Mouse (Mus musculus) megakaryocyte progenitor cell, adult 5-6 weeks (primary cell): ENCODE results near the gene Inava. TPM values are rescaled to one million over a fixed set of nuclear protein-coding genes. Genes with fewer than 3 reads are reported as not detected.

Source experiments
- ATAC-seq: replicated peaks from 2 replicates; pipeline ENCODE4 v1.8.0; 2016; ENCODE audit warnings: mild to moderate bottlenecking, moderate TSS enrichment, inconsistent platforms; ENCODE audit not compliant: poor library complexity
- total RNA-seq, 2 experiments: library from RNA; stranded (forward) in 1 of 2; stranded (reverse) in 1 of 2; fragments of 157-497, 149-512 nt in 1 of 2; fragments of 200-1000 nt in 1 of 2; gene quantifications; 2 replicates each; pipeline versions ENCODE4 v1.2.3 to v1.2.4; 2015 to 2017

Gene Inava
- total RNA-seq, 2 experiments from 2014 or later = not detected

- ATAC-seq = no peak
These were observed 1.7 kb downstream of the Inava start for GRCm38 (mm10) chr1:136232285-136232926.

DNA sequence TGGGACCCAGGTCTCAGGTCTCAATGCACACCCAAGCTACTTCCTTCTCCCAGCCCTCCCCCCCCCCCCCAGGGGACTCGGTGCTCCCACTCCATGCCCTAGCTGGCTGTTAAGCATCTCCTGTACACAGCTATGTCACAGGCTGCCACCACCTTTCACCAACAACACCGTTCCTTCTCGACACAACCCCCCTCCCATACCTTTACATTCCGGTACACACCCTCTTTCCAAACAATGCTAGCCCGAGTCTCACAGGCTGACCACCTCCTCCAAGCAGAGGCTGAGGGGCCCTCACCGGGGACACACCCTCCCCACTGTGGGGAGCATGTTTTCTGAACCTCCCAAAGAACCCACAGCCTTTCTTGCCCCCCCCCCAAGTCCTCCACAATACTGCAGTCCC lies 2.5 kb downstream of the Inava start:
- ATAC-seq = no peak

DNA sequence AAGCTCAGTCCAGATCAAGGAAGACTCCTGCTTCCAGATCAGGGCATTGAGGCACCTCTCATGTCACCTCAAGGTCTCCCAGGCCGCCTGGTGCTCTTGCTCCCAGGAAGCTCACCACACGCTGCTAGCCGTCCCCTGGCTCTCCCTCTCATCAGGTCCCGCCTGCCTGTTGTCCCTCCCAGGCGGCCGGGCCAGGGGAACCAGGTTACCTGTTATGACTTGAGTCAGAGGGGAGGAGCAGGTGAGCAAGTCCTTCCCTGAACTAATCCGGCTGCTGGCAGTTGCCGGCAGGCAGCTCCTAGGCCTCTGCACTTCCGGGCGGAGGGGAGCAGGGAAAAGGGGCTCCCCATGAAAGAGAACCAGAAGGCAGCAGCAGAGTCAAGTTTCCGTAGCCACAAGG lies 3.9 kb downstream of the Inava start:
- ATAC-seq = no peak

GRCm38 (mm10) chr1:136229040-136229373 lies 5.1 kb downstream of the Inava start:
- ATAC-seq = no peak

DNA sequence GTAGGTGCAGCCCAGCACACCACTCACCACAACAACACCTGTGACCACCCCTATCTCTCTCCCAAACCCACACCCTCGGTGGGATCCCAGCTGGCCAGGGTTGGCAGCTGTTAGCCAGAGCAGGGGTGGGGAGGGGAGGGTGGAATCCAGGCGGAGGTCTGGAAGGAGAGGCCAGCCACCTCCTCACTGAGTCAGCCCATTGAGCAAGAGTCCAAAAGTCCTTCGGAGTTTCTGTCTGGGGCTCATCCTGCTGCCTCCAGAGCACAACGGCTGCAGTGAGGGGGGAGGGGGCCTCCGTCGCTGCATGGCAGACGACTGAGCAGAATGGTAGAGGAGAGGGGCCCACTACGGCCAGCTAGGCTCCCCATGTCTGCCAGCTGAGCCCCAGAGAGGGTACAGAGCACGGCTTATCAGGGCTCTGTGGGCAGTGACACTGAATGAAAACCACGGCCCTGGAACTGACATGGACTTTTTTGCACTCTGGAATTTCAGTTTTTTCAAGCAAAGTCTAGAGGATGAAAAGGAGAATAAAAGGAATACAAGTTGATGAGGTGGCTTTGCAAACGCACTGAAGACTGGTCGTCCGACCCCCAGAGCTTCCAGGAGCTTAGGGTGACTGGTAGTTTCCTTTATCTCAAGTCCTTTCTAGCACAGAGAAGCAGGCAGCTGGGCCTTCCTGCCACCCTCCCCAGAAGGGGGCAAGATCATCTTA lies 5.6 kb downstream of the Inava start:
- peak; percentile 45; the same call in 1 of the 2 replicates for ATAC-seq

GRCm38 (mm10) chr1:136227870-136228269 lies 6.2 kb downstream of the Inava start:
- no peak for ATAC-seq

DNA sequence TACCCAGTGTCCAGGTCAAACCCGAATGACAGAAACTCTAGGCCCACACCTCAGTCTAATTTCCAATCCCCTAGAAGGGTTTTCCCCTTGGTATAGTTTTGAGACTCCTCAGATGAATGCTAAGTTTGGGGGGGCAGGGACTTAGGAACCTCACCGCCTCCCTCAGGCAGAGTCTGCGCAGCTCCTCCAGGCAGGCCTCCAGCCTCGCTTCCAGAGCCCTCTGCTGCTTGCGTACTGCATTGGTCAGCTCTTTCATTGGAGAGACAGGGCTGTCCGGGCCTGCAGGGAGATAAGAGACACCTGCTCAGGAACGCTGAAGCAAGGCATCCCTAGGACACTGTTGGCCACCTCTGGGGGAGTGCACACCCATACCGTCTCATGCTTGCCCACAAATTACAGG lies 7.4 kb downstream of the Inava start:
- no peak for ATAC-seq

DNA sequence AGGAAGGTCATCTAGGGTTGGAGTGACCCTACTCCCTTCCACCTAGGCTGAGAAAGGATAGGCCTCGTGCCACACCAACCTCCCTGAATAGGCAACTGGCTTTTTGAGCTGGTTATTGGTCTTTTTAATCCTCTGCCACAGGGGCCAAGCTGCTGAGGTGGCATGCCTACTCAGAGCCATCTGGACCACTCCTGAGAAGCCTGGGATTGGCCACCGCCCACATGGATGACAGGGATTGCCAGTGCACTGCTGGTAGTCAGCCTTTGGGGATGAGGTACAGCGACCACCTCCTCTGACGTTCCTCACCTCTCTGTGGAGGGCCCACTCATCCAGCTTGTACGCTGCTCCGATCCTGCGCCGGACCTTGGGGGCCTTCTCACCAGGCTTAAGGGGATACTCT lies 8.2 kb downstream of the Inava start:
- ATAC-seq = no peak

GRCm38 (mm10) chr1:136223758-136224342 lies 10.2 kb downstream of the Inava start:
- ATAC-seq = no peak

- ATAC-seq = no peak
These were observed 11.7 kb downstream of the Inava start for GRCm38 (mm10) chr1:136222386-136222785.

- no peak for ATAC-seq
These were observed 13.8 kb downstream of the Inava start for GRCm38 (mm10) chr1:136220037-136220871.

DNA sequence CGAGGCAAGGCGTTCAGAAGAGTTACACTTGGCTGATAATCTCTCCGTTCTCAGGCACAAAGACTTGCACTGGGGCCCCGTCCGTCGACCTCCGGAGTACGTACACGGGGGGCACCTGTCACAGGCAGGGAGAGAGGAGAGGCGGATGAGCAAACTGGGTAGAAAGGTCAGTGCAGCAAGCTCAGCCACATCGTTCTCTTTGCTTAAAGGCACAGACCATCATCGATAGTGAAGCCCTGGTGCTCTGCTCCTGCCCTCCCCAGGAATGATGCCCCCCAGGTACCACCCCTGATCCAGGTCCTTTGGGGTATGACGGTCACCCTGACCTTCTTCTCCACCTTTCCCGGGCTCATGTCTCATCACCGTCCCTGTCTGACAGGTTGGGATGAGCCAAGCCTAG lies 19.8 kb downstream of the Inava start:
- no peak for ATAC-seq

- ATAC-seq = peak; percentile 97
These were observed 21.3 kb downstream of the Inava start, which contains the start of gene Mroh3 for GRCm38 (mm10) chr1:136212803-136213202. TSS of gene Mroh3 (minus strand) at chr1:136212828.

- ATAC-seq = no peak
These were observed 44.0 kb downstream of the Inava start for GRCm38 (mm10) chr1:136190033-136190432.

GRCm38 (mm10) chr1:136179511-136180001 lies 54.5 kb downstream of the Inava start:
- peak; percentile 76 for ATAC-seq

GRCm38 (mm10) chr1:136178741-136179140 lies 55.3 kb downstream of the Inava start:
- ATAC-seq = peak; percentile 49

GRCm38 (mm10) chr1:136177085-136177484 lies 57.0 kb downstream of the Inava start:
- ATAC-seq = no peak

GRCm38 (mm10) chr1:136175183-136175582 lies 58.9 kb downstream of the Inava start:
- peak; percentile 45 for ATAC-seq

GRCm38 (mm10) chr1:136174101-136174606 lies 59.9 kb downstream of the Inava start:
- ATAC-seq = peak; percentile 56

DNA sequence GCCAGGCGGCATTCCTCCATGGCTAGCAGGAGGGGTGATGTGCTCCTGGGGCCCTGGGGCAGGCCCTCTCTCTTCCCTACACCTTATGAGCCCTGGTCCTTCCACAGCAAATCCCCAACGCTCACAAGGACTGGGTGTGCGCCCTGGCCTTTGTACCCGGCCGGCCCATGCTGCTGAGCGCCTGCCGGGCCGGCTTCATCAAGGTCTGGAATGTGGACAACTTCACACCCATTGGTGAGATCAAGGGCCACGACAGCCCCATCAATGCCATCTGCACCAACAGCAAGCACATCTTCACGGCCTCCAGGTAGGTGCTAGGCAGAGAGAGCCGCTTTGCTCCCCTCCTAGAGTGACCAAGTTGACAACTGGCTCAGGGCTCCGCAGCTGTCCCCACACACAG lies 61.4 kb downstream of the Inava start:
- no peak for ATAC-seq

DNA sequence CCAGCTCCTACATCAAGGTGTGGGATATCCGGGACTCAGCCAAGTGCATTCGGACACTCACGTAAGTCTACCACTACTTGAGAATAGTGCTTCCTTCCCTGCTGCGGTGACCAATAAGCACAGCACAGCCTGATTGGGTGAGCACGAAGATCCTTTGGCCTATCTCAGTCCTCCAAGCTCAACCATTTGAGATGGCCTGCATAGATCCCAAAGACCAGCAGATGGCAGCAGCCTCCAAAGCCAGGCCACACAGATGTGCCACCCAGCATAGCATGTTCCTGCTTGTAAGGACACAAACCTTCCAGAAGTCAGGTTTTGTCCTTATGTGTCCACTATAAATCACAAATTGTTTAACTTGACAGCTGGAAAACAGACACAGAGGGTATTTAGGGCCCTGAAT lies 64.0 kb downstream of the Inava start:
- ATAC-seq = peak; percentile 88
